Comparison of ENCODE assay signal across 8 mouse cellular contexts in genomic region chr10:62601833-62602176, GRCm38 (mm10). TPM values are rescaled to one million over a fixed set of nuclear protein-coding genes. Genes with fewer than 3 reads are reported as not detected.
DNase-seq lines count a peak whose midpoint lies in the region; ATAC-seq and TF ChIP-seq lines count a peak whose summit lies in the region.

No protein-coding gene starts in this region.

- no peak for DNase-seq in gastrocnemius, adult 2 months
- DNase-seq in gastrocnemius, postnatal 25 days = no peak
- no peak for DNase-seq in CH12.LX (ENCODE audit: extremely low read depth)
- no peak for DNase-seq in liver, postnatal 0 days
- DNase-seq in retina, embryonic 14.5 days (ENCODE audit: low spot score) = no peak
- DNase-seq in adrenal gland, adult 18-20 months (ENCODE audit: low spot score in 2 of 2) = no peak
- DNase-seq in thymus, postnatal 14 days = no peak

- H3K36me3 ChIP-seq in CH12.LX (replicated peaks in 1 of 2; ENCODE audit: control insufficient read depth in 1 of 2, insufficient read depth in 1 of 2, low read length in 1 of 2) = peaks cover 19 to 22% of the 10 kb centered on the region in 2 experiments
- H3K36me3 ChIP-seq in forebrain, embryonic 15.5 days = peaks cover 18% of the 10 kb centered on the region
- peaks cover 16% of the 10 kb centered on the region for H3K36me3 ChIP-seq in liver, postnatal 0 days (replicated peaks; ENCODE audit: insufficient read depth, low read length)

- ATAC-seq in forebrain, embryonic 15.5 days (replicated peaks) = peak; percentile 83
- ATAC-seq in liver, postnatal 0 days = peak; percentile 76

- TF ChIP-seq EP300 in CH12.LX (IDR thresholded peaks at IDR 0.05; ENCODE audit: low read length) = no peak
- TF ChIP-seq EP300 in liver, postnatal 0 days (IDR thresholded peaks at IDR 0.05; ENCODE audit: low read depth) = no peak

- H3K27ac ChIP-seq in gastrocnemius, adult 2 months = peak overlapping the region; percentile 86
- peak overlapping the region; percentile 16 for H3K27ac ChIP-seq in CH12.LX (ENCODE audit: insufficient read depth, low read depth)
- peak overlapping the region; percentile 70 for H3K27ac ChIP-seq in forebrain, embryonic 15.5 days (replicated peaks)
- H3K27ac ChIP-seq in liver, postnatal 0 days (ENCODE audit: low read depth) = peak overlapping the region; percentile 85

- H3K9ac ChIP-seq in CH12.LX (ENCODE audit: insufficient read depth, low read depth) = peak overlapping the region; percentile 84
- peak overlapping the region; percentile 67 for H3K9ac ChIP-seq in forebrain, embryonic 15.5 days (replicated peaks)
- peak overlapping the region; percentile 82 for H3K9ac ChIP-seq in liver, postnatal 0 days (replicated peaks)

- in situ Hi-C loops in CH12.LX (cut with MboI; ENCODE audit: low pct_ligation_motif_present, low pct_unique_long_range_greater_than_20kb, low sequenced_read_pairs) = no loop called here

- no peaks in the 10 kb centered on the region for H3K27me3 ChIP-seq in CH12.LX (replicated peaks)
- no peaks in the 10 kb centered on the region for H3K27me3 ChIP-seq in forebrain, embryonic 15.5 days
- no peaks in the 10 kb centered on the region for H3K27me3 ChIP-seq in liver, postnatal 0 days (ENCODE audit: insufficient read depth, low read length)

- dilution Hi-C loops in CH12.LX (cut with MboI; ENCODE audit: extremely low pct_ligation_motif_present, extremely low pct_unique_long_range_greater_than_20kb, low sequenced_read_pairs) = no loop called here

- intact Hi-C loops in gastrocnemius, adult 2 months (cut with DNase I) = no loop called here

- no peak for TF ChIP-seq RAD21 in CH12.LX (IDR thresholded peaks at IDR 0.05; ENCODE audit: low read depth, low read length)

- TF ChIP-seq CTCF in gastrocnemius, adult 2 months (IDR thresholded peaks at IDR 0.05) = no peak
- no peak for TF ChIP-seq CTCF in CH12.LX (conservative IDR thresholded peaks at IDR 0.05 in 1 of 2, IDR thresholded peaks at IDR 0.05 in 1 of 2; ENCODE audit: low read depth in 2 of 2, low read length in 2 of 2)
- TF ChIP-seq CTCF in liver, postnatal 0 days (IDR thresholded peaks at IDR 0.05; ENCODE audit: low read depth) = no peak

- H3K79me2 ChIP-seq in CH12.LX (replicated peaks; ENCODE audit: control insufficient read depth, extremely low read depth, insufficient read depth, poor library complexity, severe bottlenecking) = peaks cover 51% of the 10 kb centered on the region

- under 1% methylated on average over 23 of the region's 23 CpGs for WGBS in forebrain, embryonic 15.5 days
- 2% methylated on average over 23 of the region's 23 CpGs for WGBS in liver, postnatal 0 days (ENCODE audit: insufficient replicate concordance)

- H3K4me1 ChIP-seq in CH12.LX (ENCODE audit: control insufficient read depth in 1 of 2, insufficient read depth in 2 of 2) = peaks cover 6 to 29% of the 10 kb centered on the region in 2 experiments
- H3K4me1 ChIP-seq in forebrain, embryonic 15.5 days = peaks cover 25% of the 10 kb centered on the region
- H3K4me1 ChIP-seq in liver, postnatal 0 days (ENCODE audit: insufficient read depth) = peaks cover 17% of the 10 kb centered on the region

- no peak for TF ChIP-seq POLR2A in CH12.LX (IDR thresholded peaks at IDR 0.05; ENCODE audit: low read depth, low read length)

- H3K9me3 ChIP-seq in CH12.LX (replicated peaks; ENCODE audit: low read length) = no peaks in the 10 kb centered on the region
- no peaks in the 10 kb centered on the region for H3K9me3 ChIP-seq in forebrain, embryonic 15.5 days
- no peaks in the 10 kb centered on the region for H3K9me3 ChIP-seq in liver, postnatal 0 days (ENCODE audit: low read length)

- H3K4me3 ChIP-seq in gastrocnemius, adult 2 months = peak overlapping the region; percentile 83
- peak overlapping the region; percentile 71 to 95 (median 77) for H3K4me3 ChIP-seq in CH12.LX (replicated peaks in 1 of 3; ENCODE audit: low read depth in 2 of 3, low read length in 2 of 3, poor library complexity in 1 of 3)
- H3K4me3 ChIP-seq in forebrain, embryonic 15.5 days = peak overlapping the region; percentile 72
- H3K4me3 ChIP-seq in liver, postnatal 0 days (ENCODE audit: low read depth, low read length) = peak overlapping the region; percentile 73

- H3K4me2 ChIP-seq in CH12.LX (ENCODE audit: insufficient read depth, low read depth, poor library complexity, severe bottlenecking) = no peak overlapping the region
- H3K4me2 ChIP-seq in forebrain, embryonic 15.5 days (replicated peaks) = peak overlapping the region; percentile 90
- peak overlapping the region; percentile 96 for H3K4me2 ChIP-seq in liver, postnatal 0 days (ENCODE audit: low read depth, low read length)

TF ChIP-seq in CH12.LX, 34 proteins besides CTCF, POLR2A, EP300 and RAD21:
- TF ChIP-seq MYC (IDR thresholded peaks at IDR 0.05; ENCODE audit: low read depth, low read length) = no peak
- 0 out of 2 replicates have a peak, but pooled peaks have one; percentile 21 for TF ChIP-seq UBTF (IDR thresholded peaks at IDR 0.05; ENCODE audit: low read depth, low read length)
- no peak for TF ChIP-seq TBP (conservative IDR thresholded peaks at IDR 0.05; ENCODE audit: low read depth, low read length)
- no peak for TF ChIP-seq POLR2AphosphoS2 (IDR thresholded peaks at IDR 0.05; ENCODE audit: low read depth, low read length)
- no peak for TF ChIP-seq HCFC1 (IDR thresholded peaks at IDR 0.05; ENCODE audit: low read depth, low read length)
- TF ChIP-seq ZKSCAN1 (IDR thresholded peaks at IDR 0.05; ENCODE audit: borderline replicate concordance, low read depth, low read length) = no peak
- TF ChIP-seq E2F4 (IDR thresholded peaks at IDR 0.05; ENCODE audit: insufficient replicate concordance, low read depth, low read length) = no peak
- no peak for TF ChIP-seq CHD1 (IDR thresholded peaks at IDR 0.05; ENCODE audit: low read depth, low read length)
TF ChIP-seq in CH12.LX: peak in this region for 1.

RNA-seq across cellular contexts. Expression of gene Ddx21, which starts 0.3 kb away (rescaled TPM):
- 10 to 100 TPM; 31.3 to 34.7 TPM for total RNA-seq in gastrocnemius, adult 2 months (2021)
- 10 to 100 TPM; 24.8 to 28.4 TPM for total RNA-seq in gastrocnemius, postnatal 25 days (2021)
- 145 and 208 TPM in 2 replicates for total RNA-seq in CH12.LX (2012; rRNA removed)
- total RNA-seq in CH12.LX (2014; rRNA removed) = 110 and 114 TPM in 2 replicates
- 327 and 354 TPM in 2 replicates for polyA plus RNA-seq in CH12.LX (2012; ENCODE audit: insufficient read length, low read depth)
- polyA plus RNA-seq in forebrain, embryonic 15.5 days (2015; fragmentation: Nextera tagmentation; extraction: Ambion mirVana) = 19.0 and 21.6 TPM in 2 replicates
- 7.2 and 8.3 TPM in 2 replicates for polyA plus RNA-seq in liver, postnatal 0 days (2015; fragmentation: Nextera tagmentation; extraction: Ambion mirVana)
- total RNA-seq in adrenal gland, adult 18-20 months (2021) = 10 to 100 TPM; 75.4 to 79.8 TPM

RNA-seq across cellular contexts. Expression of gene Kif1bp, which starts 23.5 kb away (rescaled TPM):
- total RNA-seq in gastrocnemius, adult 2 months (2021) = 10 to 100 TPM; 29.4 to 30.5 TPM
- 10 to 100 TPM; 22.5 to 26.7 TPM for total RNA-seq in gastrocnemius, postnatal 25 days (2021)
- total RNA-seq in CH12.LX (2012; rRNA removed) (14.6 and 15.3 TPM in 2 replicates), CH12.LX (2014; rRNA removed) (12.9 and 13.3 TPM in 2 replicates)
- polyA plus RNA-seq in CH12.LX (2012; ENCODE audit: insufficient read length, low read depth) = 22.5 and 23.1 TPM in 2 replicates
- polyA plus RNA-seq in forebrain, embryonic 15.5 days (2015; fragmentation: Nextera tagmentation; extraction: Ambion mirVana) = 69.3 and 76.0 TPM in 2 replicates
- 6.5 and 7.2 TPM in 2 replicates for polyA plus RNA-seq in liver, postnatal 0 days (2015; fragmentation: Nextera tagmentation; extraction: Ambion mirVana)
- 10 to 100 TPM; 45.7 to 57.0 TPM for total RNA-seq in adrenal gland, adult 18-20 months (2021)

RNA-seq across cellular contexts. Expression of gene Ddx50, which starts 49.2 kb away (rescaled TPM):
- 10 to 100 TPM; 47.9 to 50.7 TPM for total RNA-seq in gastrocnemius, adult 2 months (2021)
- 10 to 100 TPM; 39.1 to 42.2 TPM for total RNA-seq in gastrocnemius, postnatal 25 days (2021)
- total RNA-seq in CH12.LX (2012; rRNA removed) (47.2 and 50.5 TPM in 2 replicates), CH12.LX (2014; rRNA removed) (58.7 and 69.2 TPM in 2 replicates)
- polyA plus RNA-seq in CH12.LX (2012; ENCODE audit: insufficient read length, low read depth) = 73.5 and 74.4 TPM in 2 replicates
- polyA plus RNA-seq in forebrain, embryonic 15.5 days (2015; fragmentation: Nextera tagmentation; extraction: Ambion mirVana) = 107 and 108 TPM in 2 replicates
- polyA plus RNA-seq in liver, postnatal 0 days (2015; fragmentation: Nextera tagmentation; extraction: Ambion mirVana) = 33.7 and 35.3 TPM in 2 replicates
- 100 to 1,000 TPM; 108 to 120 TPM for total RNA-seq in adrenal gland, adult 18-20 months (2021)

Comparison
In these comparisons a context has a peak if more than half of its experiments do, and no peak if none do; other contexts are left out.
1. H3K27ac ChIP-seq: peak in every context shown above with its lines; median percentile 86 in gastrocnemius, adult 2 months; 85 in liver, postnatal 0 days; 70 in forebrain, embryonic 15.5 days; 16 in CH12.LX.